Mouse (Mus musculus) thymus, postnatal 14 days (tissue): ENCODE data around the gene Sp3.
"Not testable (repeated sequence)": the region's sequence is repeated elsewhere in the genome, so short reads cannot be mapped to it uniquely, and the experiment has no call there.

Source experiments
- DNase-seq: peaks from one replicate; pipeline ENCODE4 v3.0.0; 2021

The Sp3 gene

DNA sequence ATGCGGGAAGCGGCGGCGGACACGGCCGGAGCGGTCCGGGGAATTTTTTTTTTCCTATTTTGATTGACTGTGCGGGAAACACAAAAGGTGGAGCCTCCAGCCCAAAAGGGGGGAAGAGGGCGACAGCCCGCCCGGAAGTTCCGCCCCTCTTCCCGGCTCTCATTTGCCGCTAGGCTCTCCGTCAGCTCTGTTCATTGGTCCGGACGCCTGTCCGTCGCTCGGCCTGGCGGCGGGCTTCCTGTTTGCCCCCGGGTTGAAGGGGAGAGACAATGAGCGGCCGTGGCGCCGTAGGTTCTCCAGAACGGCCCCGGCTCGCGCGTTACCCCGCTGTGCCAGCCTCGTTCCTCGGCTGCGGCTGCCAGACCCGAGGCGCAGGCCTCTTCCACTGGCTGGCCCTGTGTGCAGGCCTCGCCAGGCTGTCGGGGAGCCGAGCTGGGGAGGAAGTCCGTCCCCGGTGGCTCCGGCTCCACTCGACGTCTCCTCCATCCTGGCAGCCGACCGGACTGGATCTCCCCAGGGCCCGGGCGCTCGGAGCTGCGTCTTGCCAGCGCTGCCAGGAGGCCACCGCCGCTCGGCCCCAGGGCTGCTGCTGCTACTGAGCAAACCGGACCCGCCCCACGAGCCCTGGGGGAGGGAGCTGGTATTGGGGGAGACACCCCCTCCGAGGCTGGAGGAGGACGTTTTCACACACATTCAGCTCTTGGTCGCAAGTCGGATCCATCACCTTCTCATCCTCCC, at the start of gene Sp3:
Gene Sp3, minus strand, starts transcription at position 110 of the 738 bp plus-strand sequence.
- DNase-seq = peak; percentile 97

DNA sequence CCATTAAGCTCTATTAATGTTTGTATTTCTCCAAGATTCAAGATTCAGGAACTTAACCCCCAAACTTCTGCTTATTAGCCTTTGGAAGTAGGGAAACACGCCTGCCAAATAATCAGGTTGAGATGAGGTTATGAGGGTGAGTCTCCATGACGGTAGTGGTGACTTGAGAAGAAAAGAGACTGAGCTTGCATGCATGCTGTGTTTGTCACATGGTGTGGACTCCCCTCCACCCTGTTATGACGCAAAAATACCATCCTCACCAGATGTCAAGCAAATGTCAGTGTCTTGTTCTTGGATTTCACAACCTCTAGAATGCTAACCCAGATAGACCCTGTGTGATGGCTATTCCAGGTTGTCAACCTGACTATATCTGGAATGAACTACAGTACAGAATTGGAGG, 49.6 kb upstream of the Sp3 start:
- no peak for DNase-seq

DNA sequence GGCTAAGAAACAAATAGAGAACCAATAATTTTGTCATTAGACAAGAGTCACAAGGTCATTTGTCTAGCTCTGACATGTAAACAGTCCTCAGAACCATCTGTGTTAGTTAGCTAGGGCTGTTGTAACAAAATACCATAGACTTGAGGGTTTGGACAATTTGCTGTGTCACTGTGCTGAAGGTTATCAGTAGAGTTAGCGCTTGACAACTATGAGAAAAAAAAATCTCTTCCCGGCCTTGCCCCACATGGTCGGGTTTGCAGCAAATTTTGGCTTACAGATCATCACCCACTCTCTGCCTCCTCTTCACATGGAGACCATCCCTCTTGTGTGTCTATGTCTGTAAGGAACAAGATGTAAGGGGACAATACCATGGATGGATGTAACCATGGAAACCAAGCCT, 47.8 kb upstream of the Sp3 start:
- no peak for DNase-seq

DNA sequence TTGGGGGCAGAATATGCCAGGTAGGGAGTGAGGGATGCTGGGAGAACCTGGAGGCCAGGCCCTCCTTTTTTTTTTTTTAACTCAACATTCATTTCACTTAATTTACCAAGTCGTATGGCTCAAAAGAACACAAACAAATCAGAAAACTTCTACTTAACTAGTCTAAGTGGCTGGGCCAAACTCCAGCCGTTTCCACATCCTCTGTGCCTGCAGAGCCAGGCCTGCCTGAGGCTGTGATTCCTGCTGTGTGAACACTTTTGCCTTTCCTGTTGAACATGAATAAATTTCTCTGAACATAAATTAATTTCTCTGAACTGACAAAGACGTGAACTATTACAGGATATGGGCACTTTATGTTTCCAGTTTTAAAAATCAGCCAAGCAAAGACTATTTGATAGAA, 46.9 kb upstream of the Sp3 start:
- no peak for DNase-seq

DNA sequence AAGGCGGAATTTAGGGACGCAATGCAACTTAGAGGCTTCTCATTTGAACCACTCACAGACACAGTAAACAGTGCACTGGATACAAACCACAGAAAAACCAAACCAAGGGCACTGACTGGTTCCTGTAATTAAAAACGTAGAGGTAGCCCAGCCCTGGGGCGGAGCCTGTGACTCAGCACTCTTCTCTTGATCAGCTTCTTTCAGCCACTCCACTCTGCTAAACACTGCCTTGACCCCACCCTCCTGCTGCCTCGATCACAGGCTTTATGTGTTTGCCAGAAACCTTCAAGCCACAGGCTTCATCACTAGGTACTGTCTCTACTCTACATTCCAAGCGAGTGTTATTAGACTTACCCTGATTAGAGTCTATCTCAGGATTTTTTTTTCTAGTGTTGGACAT, 43.6 kb upstream of the Sp3 start:
- DNase-seq = no peak

DNA sequence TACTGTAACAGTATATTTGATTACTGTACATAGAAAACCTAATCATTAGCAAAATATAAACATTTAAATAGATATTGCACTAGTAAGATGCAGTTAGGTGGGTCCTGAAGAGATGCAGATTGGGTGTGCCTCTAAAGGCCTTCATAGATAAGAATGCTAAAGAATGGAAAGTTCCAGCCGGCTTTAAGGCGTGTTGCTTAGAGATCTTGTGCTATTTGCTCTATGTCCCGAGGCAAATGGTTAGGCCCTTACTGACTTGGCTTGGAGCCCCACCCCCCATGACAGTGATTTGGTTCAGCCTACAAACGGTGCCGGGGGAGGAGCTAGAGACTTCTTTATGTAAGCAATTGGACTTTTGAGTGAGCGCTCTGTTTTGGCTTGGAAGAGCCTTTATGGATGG, 40.8 kb upstream of the Sp3 start:
- no peak for DNase-seq

DNA sequence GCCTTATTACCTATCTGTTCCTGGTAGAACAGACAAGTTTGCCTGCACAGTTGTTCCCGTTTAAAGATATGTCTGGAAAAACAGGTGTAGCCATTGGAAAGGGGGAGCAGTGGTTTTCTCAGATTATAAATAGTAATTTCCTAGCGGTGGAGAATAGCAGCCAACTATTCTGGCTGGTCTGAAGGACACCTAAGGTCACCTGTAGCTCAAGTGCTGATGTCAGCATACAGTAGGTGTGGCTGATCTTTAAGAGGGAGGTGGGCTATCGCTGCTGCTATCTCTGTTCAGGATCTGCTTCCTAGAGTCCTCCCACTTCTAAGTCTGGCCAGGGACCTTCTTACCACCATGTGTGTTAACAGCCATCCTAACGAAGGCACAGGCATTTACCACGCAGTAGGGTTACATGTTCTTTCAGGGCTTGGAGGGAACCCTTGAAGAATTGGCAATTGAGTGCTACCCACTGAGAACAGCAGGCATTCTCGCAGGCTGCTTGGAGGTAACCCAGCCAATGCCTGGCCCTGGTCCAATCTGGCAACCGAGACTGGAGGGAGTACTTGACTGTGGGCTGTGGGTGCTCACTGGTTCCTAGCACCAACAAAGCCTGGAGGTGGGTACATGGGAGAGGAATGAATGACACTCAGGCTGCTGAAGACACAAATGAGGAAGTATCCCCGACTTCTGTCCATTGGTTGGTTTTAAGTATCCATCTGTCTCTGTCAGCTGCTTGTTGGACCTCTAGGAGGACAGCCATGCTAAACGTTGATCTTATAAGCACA, 39.3 kb upstream of the Sp3 start:
- no peak for DNase-seq

DNA sequence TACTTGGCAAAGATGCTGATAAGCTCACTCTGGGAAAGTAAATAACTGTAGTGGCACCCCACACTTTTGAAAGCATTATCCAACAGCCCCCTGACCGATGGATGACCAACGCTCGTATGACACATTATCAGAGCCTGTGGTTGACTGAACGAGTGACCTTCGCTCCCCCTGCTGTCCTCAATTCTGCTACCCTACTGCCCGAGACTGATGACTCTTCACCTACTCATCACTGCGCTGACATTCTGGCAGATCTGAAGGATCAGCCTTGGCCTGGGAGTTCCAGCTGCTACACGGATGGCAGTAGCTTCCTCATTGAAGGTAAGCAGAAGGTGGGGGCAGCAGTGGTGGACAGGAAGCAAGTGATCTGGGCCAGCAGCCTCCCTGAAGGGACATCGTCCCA, 33.8 kb upstream of the Sp3 start:
- not testable (repeated sequence) for DNase-seq

DNA sequence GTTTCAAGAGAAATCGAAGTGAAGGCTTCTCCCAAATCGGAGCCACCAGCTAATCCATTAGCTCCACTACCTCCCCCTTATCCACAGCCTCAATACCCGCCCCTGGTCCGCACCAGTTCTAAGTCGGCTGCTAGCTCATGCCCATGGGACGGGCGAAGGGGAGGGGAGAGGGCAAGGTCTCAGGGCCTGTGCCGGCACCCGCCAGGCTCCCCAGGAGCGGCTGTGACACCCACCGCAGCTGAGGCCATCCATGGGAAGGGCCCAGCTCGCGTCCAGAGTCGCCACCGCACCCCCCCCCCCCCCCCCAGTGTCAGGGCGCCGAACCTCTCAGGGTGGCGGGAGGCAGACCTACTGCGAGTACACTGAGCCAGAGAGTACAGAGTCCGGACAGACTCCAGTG, 32.4 kb upstream of the Sp3 start:
- DNase-seq = no peak

DNA sequence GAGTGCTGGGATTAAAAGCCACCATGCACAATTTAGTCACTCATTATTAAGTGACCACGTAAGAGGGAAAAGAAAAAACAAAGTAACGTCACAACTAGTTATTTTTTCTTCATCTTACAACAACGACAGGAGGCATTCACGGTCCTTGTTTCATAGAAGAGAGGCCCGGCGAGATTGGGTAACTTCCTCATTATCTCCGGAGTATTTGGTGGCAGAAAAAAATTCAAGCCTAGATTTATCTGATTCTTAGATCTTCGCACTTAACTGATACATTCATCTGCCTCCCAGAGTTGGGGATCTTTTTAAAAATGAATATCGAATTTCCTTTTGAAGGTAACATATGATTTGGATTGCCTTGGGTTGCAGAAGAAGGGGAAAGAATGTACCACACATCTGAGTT, 27.2 kb upstream of the Sp3 start:
- DNase-seq = no peak

DNA sequence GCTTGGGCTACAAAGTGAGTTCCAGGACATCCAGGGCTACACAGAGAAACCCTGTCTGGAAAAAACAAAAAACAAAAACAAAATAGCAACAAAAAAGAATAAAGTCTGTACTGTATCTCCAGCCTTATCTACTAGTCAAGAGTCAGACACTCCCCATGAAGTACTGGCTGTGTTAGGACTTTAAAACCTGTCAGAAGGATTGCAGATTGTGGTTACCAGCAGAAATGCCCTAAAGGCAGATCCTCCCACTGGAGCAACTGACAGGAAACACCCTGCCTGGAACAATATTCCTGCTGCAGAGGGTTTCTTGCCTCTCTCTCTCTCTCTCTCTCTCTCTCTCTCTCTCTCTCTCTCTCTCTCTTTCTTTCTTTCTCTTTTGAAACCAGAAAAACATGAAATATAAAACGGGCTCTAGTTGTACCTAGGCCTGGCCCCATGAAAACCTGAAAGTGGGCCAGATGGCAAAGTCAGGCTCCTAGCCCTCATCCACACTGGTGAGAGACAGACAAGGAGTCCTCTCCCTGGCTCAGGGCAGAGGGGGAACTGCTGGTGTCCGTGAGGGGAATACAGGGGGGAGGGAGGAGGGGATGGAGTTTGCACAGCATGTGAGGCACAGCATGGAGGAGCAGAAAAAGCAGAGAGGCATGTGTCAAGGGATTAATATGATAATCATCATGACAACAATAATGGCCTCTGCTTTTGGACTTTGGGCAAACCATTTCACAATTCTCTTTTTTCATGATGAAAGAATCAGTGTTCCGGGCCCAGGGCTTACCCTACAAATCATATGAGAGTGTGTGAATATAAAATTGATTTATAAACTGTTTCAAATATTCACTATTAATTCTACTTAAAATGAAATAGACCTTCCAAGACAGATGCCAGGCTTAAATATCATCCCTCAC, 25.6 kb upstream of the Sp3 start:
- no peak for DNase-seq

DNA sequence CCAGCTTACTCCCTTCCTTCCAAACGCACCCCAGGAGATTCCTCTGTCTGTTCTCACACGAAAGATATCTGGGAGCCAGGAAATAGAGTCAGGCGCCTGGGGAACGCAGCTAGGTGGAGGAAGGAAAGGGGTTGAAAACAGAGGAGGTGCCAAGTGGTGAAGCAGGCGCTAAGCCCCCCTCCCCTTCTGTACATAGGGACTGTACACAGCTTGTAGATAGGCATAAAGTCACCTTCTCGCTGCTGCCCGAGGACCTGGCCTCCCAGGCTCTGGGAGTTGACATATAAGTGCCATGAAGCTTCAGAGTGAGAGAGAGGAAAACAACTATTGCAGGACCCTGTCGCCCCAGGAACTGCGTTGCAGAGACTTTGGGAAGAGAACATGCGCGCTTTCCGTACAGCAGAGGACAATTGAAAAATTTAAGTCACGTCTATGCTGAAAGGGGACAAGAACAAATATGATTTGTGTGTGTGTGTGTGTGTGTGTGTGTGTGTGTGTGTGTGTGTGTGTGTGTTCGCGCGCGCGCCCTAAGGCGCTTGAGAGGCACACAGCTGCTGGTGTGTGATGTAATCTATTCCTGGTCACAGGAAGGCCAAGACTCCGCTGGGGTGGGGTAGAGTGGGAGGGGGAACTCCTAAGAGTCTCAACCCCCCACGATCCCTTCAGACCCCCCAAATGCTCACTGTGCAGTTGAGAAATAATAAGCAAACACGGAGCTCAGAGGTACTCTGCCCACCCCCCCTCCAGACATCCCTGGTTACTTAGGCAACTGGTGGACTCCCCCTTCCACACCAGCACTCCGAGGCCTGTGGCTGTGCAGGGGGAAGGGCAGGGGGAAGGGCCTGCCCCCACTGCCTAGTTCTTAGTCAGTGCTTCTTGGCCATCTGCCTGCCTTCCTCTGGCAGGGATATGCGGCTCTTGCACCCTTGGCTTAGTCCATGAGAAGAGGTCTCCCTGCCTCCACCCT, 23.8 kb upstream of the Sp3 start:
- DNase-seq = peak; percentile 62

DNA sequence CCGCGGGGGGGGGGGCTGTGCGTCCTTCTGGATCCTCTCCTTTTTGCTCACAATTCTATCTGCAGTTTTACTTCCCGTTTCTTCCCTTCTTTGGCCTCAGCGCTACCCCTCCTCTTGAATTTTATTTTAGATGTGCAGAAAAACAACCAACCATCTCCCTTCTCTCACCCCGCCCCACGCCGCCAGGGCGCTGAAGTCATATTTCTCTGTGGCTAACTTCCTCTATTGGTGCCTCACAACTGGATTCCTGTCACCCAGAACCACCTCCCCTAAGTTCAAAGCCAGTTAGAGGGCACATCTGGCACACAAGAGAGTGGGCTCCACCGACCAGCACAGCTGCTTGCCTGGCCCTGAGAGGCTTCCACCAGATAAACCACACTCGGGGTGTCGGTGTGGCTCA, 22.8 kb upstream of the Sp3 start:
- peak; percentile 83 for DNase-seq

DNA sequence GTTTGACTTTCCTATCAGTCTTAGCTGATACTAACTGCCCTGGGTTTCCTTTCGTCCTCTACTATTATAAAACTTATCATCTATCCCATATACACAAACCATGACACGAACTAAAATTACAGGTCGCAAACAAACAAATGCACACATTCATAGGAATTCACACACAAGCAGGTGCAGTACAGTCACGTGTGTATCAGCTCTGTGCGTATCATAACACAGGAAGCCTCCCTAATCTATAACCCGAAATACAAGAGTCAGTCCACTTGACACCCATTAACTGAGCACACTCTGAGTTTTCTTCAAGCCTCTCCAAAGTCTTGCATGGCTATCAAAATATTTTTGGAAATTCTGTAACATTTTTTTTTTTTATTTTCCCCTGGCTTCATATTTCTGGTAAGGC, 22.2 kb upstream of the Sp3 start:
- DNase-seq = no peak

DNA sequence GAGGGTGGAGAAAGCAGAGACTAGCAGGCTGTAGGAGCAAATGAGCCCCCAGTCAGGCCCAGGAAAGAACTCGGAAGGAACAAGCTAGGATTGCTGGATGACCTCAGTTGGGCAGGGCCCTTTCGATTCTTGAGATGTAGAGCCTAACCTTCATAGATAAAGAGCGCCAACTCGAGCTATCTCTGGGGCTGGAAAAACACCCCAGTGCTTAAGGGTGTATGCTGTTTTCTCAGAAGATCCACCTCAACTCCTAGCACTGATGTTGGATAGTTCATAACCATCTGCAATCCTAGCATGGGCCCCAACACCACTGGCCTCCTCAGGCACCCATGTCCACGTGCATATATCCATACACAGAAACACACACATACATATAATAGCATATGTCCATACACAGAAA, 21.7 kb upstream of the Sp3 start:
- DNase-seq = no peak

DNA sequence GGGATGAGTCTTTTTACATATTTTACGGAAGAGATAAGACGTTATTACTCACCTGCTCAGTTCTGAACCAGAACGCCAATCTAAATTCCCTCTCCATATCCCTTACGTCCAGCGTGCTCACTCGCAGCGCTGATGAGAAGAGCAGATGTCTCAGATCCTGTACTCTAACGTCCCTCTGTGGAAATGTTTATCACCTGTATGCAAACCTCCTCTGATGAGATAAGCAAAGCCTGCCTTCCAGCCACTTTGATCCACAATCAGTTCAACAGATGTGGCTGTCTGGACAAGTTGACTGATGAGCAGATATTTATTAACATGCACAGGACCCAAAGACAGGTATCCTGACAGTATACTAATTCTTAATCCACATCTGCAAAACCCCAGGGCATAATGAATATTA, 19.9 kb upstream of the Sp3 start:
- no peak for DNase-seq

DNA sequence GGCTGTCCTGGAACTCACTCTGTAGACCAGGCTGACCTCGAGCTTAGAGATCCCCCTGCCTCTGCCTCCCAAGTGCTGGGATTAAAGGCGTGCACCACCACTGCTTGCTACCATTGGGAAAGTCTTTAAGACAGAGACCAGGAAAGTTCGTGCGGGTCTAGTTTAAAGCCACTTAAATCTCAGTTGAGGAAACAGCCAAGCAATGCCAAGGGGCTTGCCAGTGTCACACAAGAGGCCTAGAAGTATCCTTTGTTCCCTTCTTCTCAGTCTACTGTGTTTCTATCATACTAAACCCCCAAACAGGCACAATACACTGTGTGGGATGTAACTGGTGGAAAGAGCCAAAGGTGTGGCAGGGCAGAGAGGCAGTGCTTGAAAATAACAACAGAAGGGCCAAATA, 17.3 kb upstream of the Sp3 start:
- no peak for DNase-seq

DNA sequence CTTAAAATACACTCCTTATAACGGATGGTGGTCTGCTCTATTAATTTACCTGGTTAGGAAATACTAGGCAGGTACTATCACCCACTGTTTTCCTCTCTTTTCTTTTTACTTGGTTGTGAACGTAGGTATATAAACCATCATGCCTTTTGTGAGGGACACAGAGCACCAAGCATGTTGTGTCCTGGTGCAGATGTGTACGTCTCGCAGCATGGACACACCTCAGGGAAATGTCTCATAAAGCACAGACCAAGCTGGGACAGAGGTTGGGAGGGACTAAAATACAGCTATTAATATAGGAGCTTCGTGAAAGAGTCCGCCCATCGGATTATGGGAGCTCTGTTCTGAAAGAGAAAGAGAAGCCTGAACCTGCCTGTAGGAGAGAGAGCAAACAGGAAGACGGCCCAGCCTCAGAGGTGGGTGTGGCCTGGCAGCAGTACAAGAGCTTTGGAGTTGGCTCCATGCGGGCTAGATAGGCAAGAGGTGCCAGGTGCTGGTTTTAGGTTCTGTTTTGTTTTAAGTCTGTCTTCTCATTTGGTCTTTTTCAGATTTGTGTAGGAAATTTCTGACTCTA, 16.6 kb upstream of the Sp3 start:
- peak; percentile 86 for DNase-seq

DNA sequence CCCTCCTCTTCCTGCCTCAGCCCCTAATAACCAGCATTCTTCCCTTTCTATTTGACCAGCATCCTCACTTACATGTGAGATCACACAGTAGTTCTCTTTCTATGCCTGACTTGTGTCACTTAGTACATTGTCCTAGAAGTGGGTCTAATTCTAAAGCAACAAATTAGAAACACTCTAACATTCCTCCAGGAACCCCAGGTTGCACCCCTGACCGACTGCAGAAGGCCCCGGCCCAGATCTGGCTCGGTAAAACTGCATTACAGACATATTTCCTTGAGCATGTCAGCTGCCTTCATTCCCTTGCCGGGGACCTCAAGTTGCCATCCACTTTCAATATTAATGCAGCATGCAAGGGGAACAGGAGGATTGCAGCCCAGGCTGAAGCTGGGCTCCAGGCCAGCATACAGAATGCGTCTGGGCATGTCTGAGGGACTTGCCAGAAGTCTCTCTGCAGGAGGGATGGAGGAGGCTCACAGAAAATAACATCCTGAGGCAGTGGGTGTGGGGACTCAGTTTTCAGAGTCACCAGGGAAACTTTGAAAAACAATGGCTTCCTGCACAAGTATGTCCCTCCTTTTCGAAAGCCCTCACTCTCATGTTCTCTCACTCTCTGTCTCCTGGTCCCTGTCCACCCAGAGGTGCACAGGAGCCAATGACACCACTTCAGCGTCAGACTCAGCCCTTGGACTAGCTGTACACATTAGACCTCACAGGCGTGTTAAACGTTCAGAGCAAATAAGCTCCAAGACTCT, 15.3 kb upstream of the Sp3 start:
- DNase-seq = peak; percentile 43

DNA sequence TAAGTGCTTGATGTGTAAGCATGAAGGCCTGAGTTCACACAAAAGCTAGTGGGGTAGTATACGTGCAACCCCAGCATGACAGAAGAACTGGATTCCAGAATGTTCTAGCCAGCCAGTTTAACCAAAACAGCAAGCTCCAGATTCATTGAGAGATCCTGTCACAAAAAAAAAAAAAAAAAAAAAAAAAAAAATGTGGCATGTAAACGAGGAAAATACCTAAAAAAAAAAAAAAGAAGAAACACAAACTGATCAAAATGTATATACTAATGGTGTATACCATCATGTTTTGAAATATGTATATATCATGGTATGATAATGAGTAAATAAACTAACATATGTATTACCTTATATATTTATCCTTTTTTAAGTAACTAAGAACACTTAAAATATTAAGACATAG, 13.9 kb upstream of the Sp3 start:
- DNase-seq = no peak

DNA sequence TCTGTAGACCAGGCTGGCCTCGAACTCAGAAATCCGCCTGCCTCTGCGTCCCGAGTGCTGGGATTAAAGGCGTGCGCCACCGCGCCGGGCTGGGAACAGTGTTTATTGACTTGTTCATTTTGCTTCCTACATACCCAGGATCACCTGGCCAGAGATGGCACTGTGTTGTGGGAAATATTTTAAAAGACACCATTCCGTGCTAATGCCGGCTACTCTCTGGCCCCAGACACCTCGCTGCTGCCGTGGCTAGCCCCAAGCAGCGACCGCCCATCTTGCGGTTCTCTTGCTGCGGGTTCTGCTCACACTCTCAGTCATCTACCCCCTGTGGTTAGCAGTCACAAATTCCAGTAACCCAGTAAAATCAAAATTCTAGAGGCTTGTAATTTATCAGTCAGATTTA, 12.3 kb upstream of the Sp3 start:
- DNase-seq = no peak
